Mouse (Mus musculus) small intestine, adult 2 months (tissue): ENCODE measurements around the gene Tlr2.

Experiments
- CTCF ChIP-seq: fragments of 200-500 bp; IDR thresholded peaks from 2 replicates; pipeline ENCODE4 v1.5.1; 2012; ENCODE audit warnings: low read depth, mild to moderate bottlenecking, control low read depth, inconsistent platforms, low read length, moderate library complexity, mixed read lengths; ENCODE audit not compliant: insufficient replicate concordance, insufficient read length; ENCODE audit errors: extremely low read depth
- POLR2A ChIP-seq: fragments of 200-500 bp; IDR thresholded peaks from 2 replicates; pipeline ENCODE4 v1.6.1; 2012; ENCODE audit warnings: low read depth, mild to moderate bottlenecking, control low read depth, inconsistent platforms, low read length, moderate library complexity

GRCm38 (mm10) chr3:83876299-83876698 lies 34.7 kb upstream of the Tlr2 start:
- no peak for TF ChIP-seq POLR2A
- no peak for TF ChIP-seq CTCF
